Mouse (Mus musculus): ENCODE data around the gene Hint2. TPM values are rescaled to one million over a fixed set of nuclear protein-coding genes. Genes with fewer than 3 reads are reported as not detected.

Gene Hint2
- polyA plus RNA-seq, 1 experiment: 48.0 TPM

GRCm38 (mm10) chr4:43631046-43631955 lies 25.0 kb downstream of the Hint2 start, which contains the start of gene Npr2:
Npr2 (plus strand) TSS chr4:43631935.
- TF ChIP-seq MYOG (IDR thresholded peaks at IDR 0.05; ENCODE audit: control insufficient read depth, extremely low read depth, insufficient read length) (no peak), MYOD1 (IDR thresholded peaks at IDR 0.05; ENCODE audit: control insufficient read depth, insufficient read length, low read depth) (no peak), USF1 (IDR thresholded peaks at IDR 0.05; ENCODE audit: low read depth) (no peak), CEBPB (IDR thresholded peaks at IDR 0.05; ENCODE audit: low read depth) (no peak), FOSL1 (IDR thresholded peaks at IDR 0.05; ENCODE audit: insufficient read depth, low read length, poor library complexity, severe bottlenecking) (no peak), MAX (IDR thresholded peaks at IDR 0.05) (no peak), CTCF (IDR thresholded peaks at IDR 0.05; ENCODE audit: control insufficient read depth, insufficient read depth, insufficient read length) (no peak)
- no peaks in the 10 kb centered on the region for H3K36me3 ChIP-seq (ENCODE audit: control insufficient read depth, insufficient read depth)
- no peaks in the 10 kb centered on the region for H3K79me3 ChIP-seq (ENCODE audit: low read depth)
- H3K79me2 ChIP-seq (ENCODE audit: control insufficient read depth, insufficient read depth): no peaks in the 10 kb centered on the region
- peak within 1 kb of the TSS; percentile 28 for H3K4me3 ChIP-seq (ENCODE audit: insufficient read depth, poor library complexity, severe bottlenecking)
- H3K27me3 ChIP-seq (ENCODE audit: control insufficient read depth, insufficient read depth, insufficient read length): no peaks in the 10 kb centered on the region
- peak within 1 kb of the TSS; percentile 88 for H3ac ChIP-seq (ENCODE audit: control insufficient read depth, insufficient read length, low read depth)

- TF ChIP-seq CTCF (IDR thresholded peaks at IDR 0.05; ENCODE audit: control insufficient read depth, insufficient read depth, insufficient read length): no peak
- TF ChIP-seq FOSL1 (IDR thresholded peaks at IDR 0.05; ENCODE audit: insufficient read depth, low read length, poor library complexity, severe bottlenecking): no peak
- no peak for TF ChIP-seq CEBPB (IDR thresholded peaks at IDR 0.05; ENCODE audit: low read depth)
- no peak for TF ChIP-seq MAX (IDR thresholded peaks at IDR 0.05)
- no peak for TF ChIP-seq MYOD1 (IDR thresholded peaks at IDR 0.05; ENCODE audit: control insufficient read depth, insufficient read length, low read depth)
- TF ChIP-seq USF1 (IDR thresholded peaks at IDR 0.05; ENCODE audit: low read depth): no peak
- no peak for TF ChIP-seq MYOG (IDR thresholded peaks at IDR 0.05; ENCODE audit: control insufficient read depth, extremely low read depth, insufficient read length)
These were observed 25.6 kb downstream of the Hint2 start for GRCm38 (mm10) chr4:43630671-43631045.

GRCm38 (mm10) chr4:43630030-43630581 lies 26.2 kb downstream of the Hint2 start:
- TF ChIP-seq USF1 (IDR thresholded peaks at IDR 0.05; ENCODE audit: low read depth) (no peak), CTCF (IDR thresholded peaks at IDR 0.05; ENCODE audit: control insufficient read depth, insufficient read depth, insufficient read length) (peak; percentile 18)
- Histone ChIP-seq H3K27me3 (ENCODE audit: control insufficient read depth, insufficient read depth, insufficient read length) (no peaks in the 10 kb centered on the region), H3K79me2 (ENCODE audit: control insufficient read depth, insufficient read depth) (no peaks in the 10 kb centered on the region), H3ac (ENCODE audit: control insufficient read depth, insufficient read length, low read depth) (no peak overlapping the region), H3K36me3 (ENCODE audit: control insufficient read depth, insufficient read depth) (no peaks in the 10 kb centered on the region), H3K4me3 (ENCODE audit: insufficient read depth, poor library complexity, severe bottlenecking) (no peak overlapping the region), H3K79me3 (ENCODE audit: low read depth) (no peaks in the 10 kb centered on the region)

More at GRCm38 (mm10) chr4:43630671-43631045, 25.6 kb downstream of the Hint2 start:
- Histone ChIP-seq H3ac (ENCODE audit: control insufficient read depth, insufficient read length, low read depth) (no peak overlapping the region), H3K79me3 (ENCODE audit: low read depth) (no peaks in the 10 kb centered on the region), H3K79me2 (ENCODE audit: control insufficient read depth, insufficient read depth) (no peaks in the 10 kb centered on the region), H3K36me3 (ENCODE audit: control insufficient read depth, insufficient read depth) (no peaks in the 10 kb centered on the region), H3K4me3 (ENCODE audit: insufficient read depth, poor library complexity, severe bottlenecking) (no peak overlapping the region), H3K27me3 (ENCODE audit: control insufficient read depth, insufficient read depth, insufficient read length) (no peaks in the 10 kb centered on the region)

GRCm38 (mm10) chr4:43629106-43629817 lies 27.0 kb downstream of the Hint2 start:
- H3K79me3 ChIP-seq (ENCODE audit: low read depth): no peaks in the 10 kb centered on the region
- no peaks in the 10 kb centered on the region for H3K27me3 ChIP-seq (ENCODE audit: control insufficient read depth, insufficient read depth, insufficient read length)
- no peaks in the 10 kb centered on the region for H3K36me3 ChIP-seq (ENCODE audit: control insufficient read depth, insufficient read depth)
- no peak overlapping the region for H3ac ChIP-seq (ENCODE audit: control insufficient read depth, insufficient read length, low read depth)
- no peak overlapping the region for H3K4me3 ChIP-seq (ENCODE audit: insufficient read depth, poor library complexity, severe bottlenecking)
- no peaks in the 10 kb centered on the region for H3K79me2 ChIP-seq (ENCODE audit: control insufficient read depth, insufficient read depth)
- no peak for TF ChIP-seq MAX (IDR thresholded peaks at IDR 0.05)
- TF ChIP-seq MYOG (IDR thresholded peaks at IDR 0.05; ENCODE audit: control insufficient read depth, extremely low read depth, insufficient read length): no peak
- TF ChIP-seq USF1 (IDR thresholded peaks at IDR 0.05; ENCODE audit: low read depth): no peak
- no peak for TF ChIP-seq CEBPB (IDR thresholded peaks at IDR 0.05; ENCODE audit: low read depth)
- TF ChIP-seq MYOD1 (IDR thresholded peaks at IDR 0.05; ENCODE audit: control insufficient read depth, insufficient read length, low read depth): no peak

GRCm38 (mm10) chr4:43620146-43620778 lies 36.0 kb downstream of the Hint2 start:
- no peaks in the 10 kb centered on the region for H3K79me3 ChIP-seq (ENCODE audit: low read depth)
- H3K36me3 ChIP-seq (ENCODE audit: control insufficient read depth, insufficient read depth): no peaks in the 10 kb centered on the region
- no peak for TF ChIP-seq FOSL1 (IDR thresholded peaks at IDR 0.05; ENCODE audit: insufficient read depth, low read length, poor library complexity, severe bottlenecking)
- TF ChIP-seq MYOG (IDR thresholded peaks at IDR 0.05; ENCODE audit: control insufficient read depth, extremely low read depth, insufficient read length): no peak
- TF ChIP-seq USF1 (IDR thresholded peaks at IDR 0.05; ENCODE audit: low read depth): no peak
- no peak for TF ChIP-seq CTCF (IDR thresholded peaks at IDR 0.05; ENCODE audit: control insufficient read depth, insufficient read depth, insufficient read length)
- TF ChIP-seq MAX (IDR thresholded peaks at IDR 0.05): no peak
- TF ChIP-seq CEBPB (IDR thresholded peaks at IDR 0.05; ENCODE audit: low read depth): no peak
- TF ChIP-seq MYOD1 (IDR thresholded peaks at IDR 0.05; ENCODE audit: control insufficient read depth, insufficient read length, low read depth): no peak
- H3ac ChIP-seq (ENCODE audit: control insufficient read depth, insufficient read length, low read depth): no peak overlapping the region
- H3K79me2 ChIP-seq (ENCODE audit: control insufficient read depth, insufficient read depth): no peaks in the 10 kb centered on the region
- H3K4me3 ChIP-seq (ENCODE audit: insufficient read depth, poor library complexity, severe bottlenecking): no peak overlapping the region
- H3K27me3 ChIP-seq (ENCODE audit: control insufficient read depth, insufficient read depth, insufficient read length): peaks cover 3% of the 10 kb centered on the region
